Mouse (Mus musculus): ENCODE results near the gene Riok1. TPM values are rescaled to one million over a fixed set of nuclear protein-coding genes. Genes with fewer than 3 reads are reported as not detected.

Riok1 gene
- 51.3 and 53.3 TPM in 2 replicates for polyA plus RNA-seq (2014; fragmentation: Nextera tagmentation; extraction: Ambion mirVana)

DNA sequence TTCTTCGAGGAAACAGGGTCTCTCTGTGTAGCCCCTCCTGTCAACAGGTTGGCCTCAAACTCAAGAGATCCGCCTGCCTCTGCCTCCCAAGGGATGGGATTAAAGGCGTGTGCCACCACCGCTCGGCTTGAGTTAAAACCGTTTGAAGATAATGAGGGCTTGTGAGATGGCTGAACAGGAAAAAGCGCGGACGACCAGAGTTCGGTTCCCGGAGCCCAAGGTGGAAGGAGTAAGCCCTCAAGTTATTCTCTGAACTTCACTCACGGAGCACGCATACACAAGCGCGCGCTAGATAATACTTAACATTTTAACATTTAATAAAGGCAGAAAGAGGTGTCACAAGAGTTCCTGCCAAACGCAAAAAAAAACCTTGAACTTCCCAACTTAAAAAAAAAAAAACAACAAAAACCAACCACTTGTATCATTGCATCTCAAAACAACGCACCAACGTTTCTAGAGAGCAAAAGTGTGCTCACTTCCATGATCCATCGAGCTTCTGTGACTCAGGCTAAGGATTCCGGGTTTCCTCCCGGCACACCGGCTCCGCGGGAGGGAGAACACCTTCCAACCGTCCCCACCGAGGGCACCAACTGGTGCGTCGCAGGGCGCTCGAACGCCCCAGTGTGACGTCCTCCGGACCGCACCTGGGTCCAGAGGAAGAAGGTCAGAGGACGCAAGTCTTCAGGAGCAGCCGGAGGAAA is at the start of gene Riok1:
Gene Riok1, plus strand, starts transcription at position 653 of the 701 bp plus-strand sequence.
- ATAC-seq (ENCODE audit: insufficient read depth): no peak; the same call in 1 of the 2 replicates
- TF ChIP-seq CTCF (IDR thresholded peaks at IDR 0.05; ENCODE audit: low read depth): no peak
- WGBS: 10% methylated on average over 37 of the region's 37 CpGs

DNA sequence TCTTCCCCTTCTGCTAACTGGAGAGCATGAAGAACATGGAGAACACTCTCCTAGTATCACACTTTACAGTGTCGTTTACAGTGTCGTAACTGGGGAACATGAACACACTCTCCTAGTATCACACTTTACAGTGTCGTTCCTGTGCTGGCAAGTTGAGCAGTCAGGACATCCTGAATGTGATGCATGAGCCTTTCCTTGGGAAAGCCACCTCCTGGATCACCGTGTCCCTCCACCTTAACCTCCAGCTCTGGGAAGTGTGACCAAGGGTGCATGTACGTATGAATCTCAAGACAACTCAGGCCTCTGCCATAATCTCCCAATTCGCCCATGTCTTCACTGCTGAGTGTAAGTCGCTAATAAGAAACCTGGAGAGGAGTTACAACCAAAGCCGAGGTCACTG is 47.1 kb upstream of the Riok1 start:
- Histone ChIP-seq H3K4me3 (ENCODE audit: low read depth, low read length) (no peak overlapping the region), H3K36me3 (ENCODE audit: insufficient read depth) (peaks cover 68% of the 10 kb centered on the region), H3K27me3 (ENCODE audit: insufficient read depth, low read length) (no peaks in the 10 kb centered on the region), H3K4me1 (ENCODE audit: insufficient read depth) (no peaks in the 10 kb centered on the region), H3K27ac (ENCODE audit: low read depth) (no peak overlapping the region), H3K4me2 (no peak overlapping the region), H3K9me3 (ENCODE audit: low read depth, low read length) (no peaks in the 10 kb centered on the region), H3K9ac (no peak overlapping the region)
- no peak for DNase-seq
- TF ChIP-seq CTCF (IDR thresholded peaks at IDR 0.05; ENCODE audit: low read depth): no peak
- 93% methylated on average over 8 of the region's 8 CpGs for WGBS
- no peak for ATAC-seq (ENCODE audit: insufficient read depth)

More for the DNA sequence above, at the start of gene Riok1:
- Histone ChIP-seq H3K9ac (peak within 1 kb of the TSS; percentile 85), H3K4me1 (ENCODE audit: insufficient read depth) (0 out of 2 replicates have a peak, but pooled peaks cover 5% of the 10 kb centered on the region), H3K27ac (ENCODE audit: low read depth) (peak within 1 kb of the TSS; percentile 81), H3K4me2 (peak within 1 kb of the TSS; percentile 94), H3K9me3 (ENCODE audit: low read depth, low read length) (no peaks in the 10 kb centered on the region), H3K4me3 (ENCODE audit: low read depth, low read length) (peak within 1 kb of the TSS; percentile 77), H3K36me3 (ENCODE audit: insufficient read depth) (peaks cover 21% of the 10 kb centered on the region), H3K27me3 (ENCODE audit: insufficient read depth, low read length) (no peaks in the 10 kb centered on the region)
- DNase-seq: peak; percentile 9

GRCm38 (mm10) chr13:37992638-37993371 is 44.0 kb upstream of the Riok1 start:
- Histone ChIP-seq H3K27me3 (ENCODE audit: insufficient read depth, low read length) (no peaks in the 10 kb centered on the region), H3K4me2 (peak overlapping the region; percentile 78), H3K36me3 (ENCODE audit: insufficient read depth) (peaks cover 39% of the 10 kb centered on the region), H3K4me1 (ENCODE audit: insufficient read depth) (no peaks in the 10 kb centered on the region), H3K27ac (ENCODE audit: low read depth) (peak overlapping the region; percentile 96), H3K9ac (peak overlapping the region; percentile 95), H3K9me3 (ENCODE audit: low read depth, low read length) (no peaks in the 10 kb centered on the region), H3K4me3 (ENCODE audit: low read depth, low read length) (peak overlapping the region; percentile 99)
- TF ChIP-seq CTCF (IDR thresholded peaks at IDR 0.05; ENCODE audit: low read depth): no peak
- peak; percentile 63 for DNase-seq
- no peak for ATAC-seq (ENCODE audit: insufficient read depth)
- WGBS: 3% methylated on average over 10 of the region's 10 CpGs

GRCm38 (mm10) chr13:37993376-37993703 is 43.5 kb upstream of the Riok1 start:
- ATAC-seq (ENCODE audit: insufficient read depth) (no peak), DNase-seq (no peak)
- H3K27ac ChIP-seq (ENCODE audit: low read depth): peak overlapping the region; percentile 96
- peak overlapping the region; percentile 99 for H3K4me3 ChIP-seq (ENCODE audit: low read depth, low read length)
- peak overlapping the region; percentile 95 for H3K9ac ChIP-seq
- TF ChIP-seq CTCF (IDR thresholded peaks at IDR 0.05; ENCODE audit: low read depth): no peak
- no peaks in the 10 kb centered on the region for H3K27me3 ChIP-seq (ENCODE audit: insufficient read depth, low read length)
- under 1% methylated on average over 17 of the region's 17 CpGs for WGBS
- H3K4me2 ChIP-seq: peak overlapping the region; percentile 78
- H3K36me3 ChIP-seq (ENCODE audit: insufficient read depth): peaks cover 34% of the 10 kb centered on the region
- H3K9me3 ChIP-seq (ENCODE audit: low read depth, low read length): no peaks in the 10 kb centered on the region
- no peaks in the 10 kb centered on the region for H3K4me1 ChIP-seq (ENCODE audit: insufficient read depth)

DNA sequence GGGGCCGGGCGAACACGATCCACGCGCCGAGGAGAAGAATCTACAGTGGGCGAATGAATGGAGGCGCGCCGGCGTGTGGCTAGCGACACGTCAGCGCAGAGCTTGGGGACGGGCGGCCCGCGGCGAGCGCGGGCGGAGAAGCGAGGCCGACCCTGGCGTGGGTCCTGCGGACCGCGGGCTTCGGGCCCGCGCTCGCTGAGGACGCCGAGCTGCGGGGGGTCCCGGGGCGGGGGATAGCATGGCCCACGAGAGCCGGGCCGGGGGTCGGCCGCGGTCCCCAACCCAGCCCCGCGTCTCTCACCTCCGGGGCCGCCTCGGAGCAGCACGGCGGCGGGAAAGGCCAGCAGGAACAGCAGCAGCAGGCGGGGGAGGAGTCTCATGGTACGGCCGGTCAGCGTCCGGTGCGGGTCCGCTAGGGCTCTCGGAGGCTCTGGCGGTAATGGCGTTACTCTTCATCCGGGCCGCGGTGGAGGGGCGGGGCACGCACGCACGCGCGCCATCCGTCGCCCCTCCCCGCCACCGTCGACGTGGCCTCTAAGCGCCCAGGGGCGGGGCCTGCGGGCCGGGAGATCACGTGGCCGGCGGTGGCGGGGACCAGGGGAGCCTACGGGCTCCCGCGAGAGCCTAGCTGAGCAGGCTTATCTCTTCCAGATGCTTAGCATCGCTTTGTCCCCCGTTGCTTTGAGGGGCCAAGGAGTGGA is 42.9 kb upstream of the Riok1 start, which contains the start of gene Ssr1:
Gene Ssr1, minus strand, starts transcription at position 514 of the 701 bp plus-strand sequence.
- Histone ChIP-seq H3K4me2 (peak within 1 kb of the TSS; percentile 78), H3K4me3 (ENCODE audit: low read depth, low read length) (peak within 1 kb of the TSS; percentile 99), H3K27me3 (ENCODE audit: insufficient read depth, low read length) (no peaks in the 10 kb centered on the region), H3K27ac (ENCODE audit: low read depth) (peak within 1 kb of the TSS; percentile 96), H3K9ac (peak within 1 kb of the TSS; percentile 95), H3K9me3 (ENCODE audit: low read depth, low read length) (no peaks in the 10 kb centered on the region), H3K36me3 (ENCODE audit: insufficient read depth) (peaks cover 28% of the 10 kb centered on the region), H3K4me1 (ENCODE audit: insufficient read depth) (no peaks in the 10 kb centered on the region)
- WGBS: under 1% methylated on average over 83 of the region's 89 CpGs
- TF ChIP-seq CTCF (IDR thresholded peaks at IDR 0.05; ENCODE audit: low read depth): no peak
- DNase-seq (peak; percentile 99), ATAC-seq (ENCODE audit: insufficient read depth) (peak; percentile 97)

DNA sequence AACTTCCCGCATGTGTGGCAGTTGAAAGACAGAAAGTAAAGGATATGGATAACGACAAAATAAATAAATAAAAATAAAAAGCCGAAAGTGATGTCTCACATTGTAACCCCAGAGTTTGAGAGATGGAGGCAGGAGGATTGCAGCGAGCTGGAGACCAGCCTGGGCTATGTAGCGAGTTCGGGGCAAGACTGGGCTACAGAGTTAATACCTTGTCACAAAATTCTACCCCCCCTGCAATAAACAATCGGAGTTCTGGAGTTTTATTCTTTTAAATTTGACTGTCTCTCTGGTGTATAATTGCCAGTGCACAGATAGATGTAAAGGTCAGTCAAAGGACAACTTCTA is 42.4 kb upstream of the Riok1 start:
- peak; percentile 53 for ATAC-seq (ENCODE audit: insufficient read depth)
- H3K27ac ChIP-seq (ENCODE audit: low read depth): peak overlapping the region; percentile 96; the same call in 1 of the 2 replicates

More for the DNA sequence above, 42.4 kb upstream of the Riok1 start:
- Histone ChIP-seq H3K4me1 (ENCODE audit: insufficient read depth) (no peaks in the 10 kb centered on the region), H3K9ac (peak overlapping the region; percentile 95; the same call in 1 of the 2 replicates), H3K4me3 (ENCODE audit: low read depth, low read length) (peak overlapping the region; percentile 99), H3K9me3 (ENCODE audit: low read depth, low read length) (no peaks in the 10 kb centered on the region), H3K36me3 (ENCODE audit: insufficient read depth) (peaks cover 23% of the 10 kb centered on the region), H3K27me3 (ENCODE audit: insufficient read depth, low read length) (no peaks in the 10 kb centered on the region), H3K4me2 (peak overlapping the region; percentile 78)
- no peak for TF ChIP-seq CTCF (IDR thresholded peaks at IDR 0.05; ENCODE audit: low read depth)
- 12% methylated on average over 7 of the region's 7 CpGs for WGBS
- no peak for DNase-seq
